28 mouse cellular contexts compared by ENCODE assay signal in genomic region chr7:140843806-140844205, GRCm38 (mm10). TPM values are rescaled to one million over a fixed set of nuclear protein-coding genes. Genes with fewer than 3 reads are reported as not detected.
DNase-seq lines count a peak whose midpoint lies in the region; ATAC-seq lines count a peak whose summit lies in the region.
"Had no signal": no experiment of that assay in that cellular context is flagged by ENCODE, and none has a peak within 500 bp of the region (broad histone marks: within the 10 kb centered on the region; RNA-seq: fewer than 3 reads in every experiment).

No protein-coding gene starts in this region.

- H3K27ac ChIP-seq in heart, embryonic 11.5 days (ENCODE audit: low read depth, low read length), result no peak overlapping the region
- H3K27ac ChIP-seq in midbrain, embryonic 11.5 days (ENCODE audit: low read depth, low read length), result no peak overlapping the region
- H3K27ac ChIP-seq in midbrain, embryonic 10.5 days (replicated peaks), result no peak overlapping the region

- WGBS in heart, embryonic 11.5 days (ENCODE audit: insufficient replicate concordance), result 69% methylated on average over 7 of the region's 7 CpGs
- 86% methylated on average over 7 of the region's 7 CpGs for WGBS in midbrain, embryonic 11.5 days
- 83% methylated on average over 7 of the region's 7 CpGs for WGBS in midbrain, embryonic 10.5 days

- peak; percentile 2 for DNase-seq in adrenal gland, postnatal 14 days
- no peak for DNase-seq in adrenal gland, adult 8-10 months
- peak; percentile 84 for DNase-seq in heart, adult 11 months
- DNase-seq in midbrain, embryonic 11.5 days (ENCODE audit: low spot score, missing footprints), result peak; percentile 74
- DNase-seq in midbrain, embryonic 10.5 days (ENCODE audit: low spot score), result no peak
- peak; percentile 17 for DNase-seq in urinary bladder, adult 2 months (ENCODE audit: low spot score)
- DNase-seq in urinary bladder, postnatal 36 days (ENCODE audit: low spot score in 2 of 2), result no peak
- DNase-seq: adrenal gland, adult 2 months; adrenal gland, postnatal 10 days; adrenal gland, postnatal 25 days; adrenal gland, postnatal 36 days; B cell, adult 2 months; cerebellum, adult 11 months; cerebellum, adult 11-12 months; cerebellum, adult 18-20 months; cerebellum, adult 2 months had no signal

- peaks cover 53% of the 10 kb centered on the region for H3K27me3 ChIP-seq in heart, embryonic 11.5 days (ENCODE audit: control insufficient read depth, insufficient read depth, low read length)
- H3K27me3 ChIP-seq in midbrain, embryonic 11.5 days (ENCODE audit: control insufficient read depth, insufficient read depth, low read length), result 0 out of 2 replicates have a peak, but pooled peaks cover 2% of the 10 kb centered on the region
- peaks cover 50% of the 10 kb centered on the region for H3K27me3 ChIP-seq in midbrain, embryonic 10.5 days (ENCODE audit: low read depth, poor library complexity, severe bottlenecking)
- H3K27me3 ChIP-seq: Patski had no signal

- H3K36me3 ChIP-seq in heart, embryonic 11.5 days (ENCODE audit: control insufficient read depth, insufficient read depth, low read length), result no peaks in the 10 kb centered on the region
- H3K36me3 ChIP-seq in midbrain, embryonic 11.5 days (ENCODE audit: control insufficient read depth, insufficient read depth, low read length), result no peaks in the 10 kb centered on the region
- no peaks in the 10 kb centered on the region for H3K36me3 ChIP-seq in midbrain, embryonic 10.5 days
- H3K36me3 ChIP-seq: G1E had no signal

- no peak overlapping the region for H3K9ac ChIP-seq in heart, embryonic 11.5 days (ENCODE audit: low read depth, low read length)
- no peak overlapping the region for H3K9ac ChIP-seq in midbrain, embryonic 11.5 days (ENCODE audit: low read length)

- no peaks in the 10 kb centered on the region for H3K4me1 ChIP-seq in heart, embryonic 11.5 days (ENCODE audit: control insufficient read depth, insufficient read depth, low read length)
- H3K4me1 ChIP-seq in midbrain, embryonic 11.5 days (ENCODE audit: control insufficient read depth, insufficient read depth, low read length), result no peaks in the 10 kb centered on the region; the same call in 1 of the 2 replicates
- peaks cover 3% of the 10 kb centered on the region; the same call in 1 of the 2 replicates for H3K4me1 ChIP-seq in midbrain, embryonic 10.5 days

- H3K4me2 ChIP-seq in heart, embryonic 11.5 days, result no peak overlapping the region
- H3K4me2 ChIP-seq in midbrain, embryonic 11.5 days, result no peak overlapping the region

- H3K9me3 ChIP-seq in heart, embryonic 11.5 days (replicated peaks; ENCODE audit: control insufficient read depth, low read length), result no peaks in the 10 kb centered on the region
- H3K9me3 ChIP-seq in midbrain, embryonic 11.5 days (ENCODE audit: control insufficient read depth, low read length), result no peaks in the 10 kb centered on the region
- H3K9me3 ChIP-seq in midbrain, embryonic 10.5 days (replicated peaks), result no peaks in the 10 kb centered on the region
- H3K9me3 ChIP-seq: G1E had no signal

- no peak for ATAC-seq in heart, embryonic 11.5 days (replicated peaks; ENCODE audit: insufficient number of reproducible peaks, low FRiP score, low TSS enrichment)
- ATAC-seq in midbrain, embryonic 11.5 days (ENCODE audit: low FRiP score), result no peak
- ATAC-seq: activated CD4-positive, CD25-positive, alpha-beta regulatory T cell, adult 4 months; CD4-positive, CD25-positive, alpha-beta regulatory T cell, adult 4 months had no signal

- H3K4me3 ChIP-seq in heart, embryonic 11.5 days (ENCODE audit: low read depth, low read length), result no peak overlapping the region
- no peak overlapping the region for H3K4me3 ChIP-seq in midbrain, embryonic 11.5 days (ENCODE audit: low read depth, low read length)
- no peak overlapping the region for H3K4me3 ChIP-seq in midbrain, embryonic 10.5 days

RNA-seq across cellular contexts. Expression of gene Scgb1c1, which starts 1.5 kb away (rescaled TPM):
- not detected in 2 replicates for total RNA-seq in adrenal gland, postnatal 14 days (2021)
- total RNA-seq in adrenal gland, adult 8-10 months (2022), result not detected
- not detected in 2 replicates for polyA plus RNA-seq in heart, embryonic 11.5 days (2014; fragmentation: Nextera tagmentation; extraction: Ambion mirVana)
- polyA plus RNA-seq in midbrain, embryonic 11.5 days (2014; fragmentation: Nextera tagmentation; extraction: Ambion mirVana), result not detected in 2 replicates
- not detected in 2 replicates for polyA plus RNA-seq in midbrain, embryonic 10.5 days (2016; fragmentation: Nextera tagmentation; extraction: Ambion mirVana)
- not detected in 2 replicates for polyA plus RNA-seq in urinary bladder, adult 2 months (2012; rRNA removed)
- total RNA-seq: adrenal gland, adult 18-20 months; adrenal gland, adult 2 months; adrenal gland, postnatal 25 days; adrenal gland, postnatal 36 days; adrenal gland, postnatal 4 days; CH12.LX; ES-E14; G1E; MEL had no signal
- polyA plus RNA-seq: activated CD4-positive, CD25-positive, alpha-beta regulatory T cell, adult 4 months; adrenal gland, adult 2 months; brain, embryonic 14.5 days; C2C12; CD4-positive, CD25-positive, alpha-beta regulatory T cell, adult 4 months; cerebellum, adult 2 months; G1E had no signal

RNA-seq across cellular contexts. Expression of gene Odf3, which starts 3.8 kb away (rescaled TPM):
- not detected in 2 replicates for total RNA-seq in adrenal gland, postnatal 14 days (2021)
- 1 to 10 TPM in 2 of 4 experiments, under 1 TPM in 1, not detected in 1; 0.23 to 1.3 (median 1.2) TPM for total RNA-seq in adrenal gland, adult 8-10 months (2022)
- polyA plus RNA-seq in heart, embryonic 11.5 days (2014; fragmentation: Nextera tagmentation; extraction: Ambion mirVana), result not detected in 2 replicates
- not detected in 2 replicates for polyA plus RNA-seq in midbrain, embryonic 11.5 days (2014; fragmentation: Nextera tagmentation; extraction: Ambion mirVana)
- polyA plus RNA-seq in midbrain, embryonic 10.5 days (2016; fragmentation: Nextera tagmentation; extraction: Ambion mirVana), result not detected in 2 replicates
- polyA plus RNA-seq in urinary bladder, adult 2 months (2012; rRNA removed), result 0.06 TPM in 1 of 2 replicates, not detected in the other
- total RNA-seq: adrenal gland, postnatal 25 days; CH12.LX; ES-E14; MEL had no signal
- polyA plus RNA-seq: activated CD4-positive, CD25-positive, alpha-beta regulatory T cell, adult 4 months; CD4-positive, CD25-positive, alpha-beta regulatory T cell, adult 4 months; G1E had no signal

RNA-seq across cellular contexts. Expression of gene Urah, which starts 9.0 kb away (rescaled TPM):
- 1.4 and 31.0 TPM in 2 replicates for total RNA-seq in adrenal gland, postnatal 14 days (2021)
- 1 to 10 TPM in 2 of 4 experiments, under 1 TPM in 1, not detected in 1; 0.73 to 1.8 (median 1.0) TPM for total RNA-seq in adrenal gland, adult 8-10 months (2022)
- not detected in 2 replicates for polyA plus RNA-seq in heart, embryonic 11.5 days (2014; fragmentation: Nextera tagmentation; extraction: Ambion mirVana)
- polyA plus RNA-seq in midbrain, embryonic 11.5 days (2014; fragmentation: Nextera tagmentation; extraction: Ambion mirVana), result not detected in 2 replicates
- polyA plus RNA-seq in midbrain, embryonic 10.5 days (2016; fragmentation: Nextera tagmentation; extraction: Ambion mirVana), result 0.39 and 0.55 TPM in 2 replicates
- 43.7 and 48.7 TPM in 2 replicates for polyA plus RNA-seq in urinary bladder, adult 2 months (2012; rRNA removed)
- total RNA-seq: CH12.LX, G1E, MEL had no signal
- polyA plus RNA-seq: activated CD4-positive, CD25-positive, alpha-beta regulatory T cell, adult 4 months; brain, embryonic 14.5 days; C2C12; CD4-positive, CD25-positive, alpha-beta regulatory T cell, adult 4 months; G1E had no signal

RNA-seq across cellular contexts. Expression of gene Gm45785, which starts 12.3 kb away (rescaled TPM):
- total RNA-seq in adrenal gland, postnatal 14 days (2021), result 0.89 TPM in 1 of 2 replicates, not detected in the other
- total RNA-seq in adrenal gland, adult 8-10 months (2022), result 1 to 10 TPM in 2 of 4 experiments, not detected in 2; 1.0 to 1.2 TPM
- polyA plus RNA-seq in heart, embryonic 11.5 days (2014; fragmentation: Nextera tagmentation; extraction: Ambion mirVana), result not detected in 2 replicates
- polyA plus RNA-seq in midbrain, embryonic 11.5 days (2014; fragmentation: Nextera tagmentation; extraction: Ambion mirVana), result not detected in 2 replicates
- polyA plus RNA-seq in midbrain, embryonic 10.5 days (2016; fragmentation: Nextera tagmentation; extraction: Ambion mirVana), result not detected in 2 replicates
- polyA plus RNA-seq in urinary bladder, adult 2 months (2012; rRNA removed), result not detected in 2 replicates
- total RNA-seq: adrenal gland, adult 2 months; CH12.LX; MEL had no signal
- polyA plus RNA-seq: activated CD4-positive, CD25-positive, alpha-beta regulatory T cell, adult 4 months; C2C12; CD4-positive, CD25-positive, alpha-beta regulatory T cell, adult 4 months; Patski had no signal

RNA-seq across cellular contexts. Expression of gene Ric8a, which starts 13.0 kb away (rescaled TPM):
- total RNA-seq in adrenal gland, postnatal 14 days (2021), result 44.8 and 61.1 TPM in 2 replicates
- total RNA-seq in adrenal gland, adult 8-10 months (2022), result 10 to 100 TPM; 59.8 to 87.7 (median 75.9) TPM
- polyA plus RNA-seq in heart, embryonic 11.5 days (2014; fragmentation: Nextera tagmentation; extraction: Ambion mirVana), result 38.9 and 47.8 TPM in 2 replicates
- polyA plus RNA-seq in midbrain, embryonic 11.5 days (2014; fragmentation: Nextera tagmentation; extraction: Ambion mirVana), result 60.4 and 65.5 TPM in 2 replicates
- 54.3 and 71.1 TPM in 2 replicates for polyA plus RNA-seq in midbrain, embryonic 10.5 days (2016; fragmentation: Nextera tagmentation; extraction: Ambion mirVana)
- 74.7 and 77.1 TPM in 2 replicates for polyA plus RNA-seq in urinary bladder, adult 2 months (2012; rRNA removed)

Comparison
In these comparisons a context has a peak if more than half of its experiments do, and no peak if none do; other contexts are left out.
1. DNase-seq: peak in adrenal gland, postnatal 14 days (single experiment), heart, adult 11 months (single experiment), midbrain, embryonic 11.5 days (single experiment) and urinary bladder, adult 2 months (single experiment); none in adrenal gland, adult 8-10 months (single experiment), midbrain, embryonic 10.5 days (single experiment) and urinary bladder, postnatal 36 days (0 of 2).
2. RNA of gene Urah, which starts 9.0 kb away (polyA plus RNA-seq): 43.7 to 48.7 TPM in urinary bladder, adult 2 months; 0.39 to 0.55 TPM in midbrain, embryonic 10.5 days, not detected in heart, embryonic 11.5 days and not detected in midbrain, embryonic 11.5 days; every median in the first group is over 10 times any median in the second.